Mouse (Mus musculus) MEL (cell line): ENCODE data around the gene AC134908.4. TPM values are rescaled to one million over a fixed set of nuclear protein-coding genes. Genes with fewer than 3 reads are reported as not detected.

Experiments used
- DNase-seq: peaks from one replicate; pipeline ENCODE4 v3.0.0; 2011; ENCODE audit warnings: low read depth, low spot score
- H3K27ac ChIP-seq: 2 replicates; pipeline ENCODE4 v1.5.1; 2012; ENCODE audit warnings: low read depth, mild to moderate bottlenecking, control low read depth, low read length, moderate library complexity; ENCODE audit not compliant: control insufficient read depth
- H3K27me3 ChIP-seq, 2 experiments: fragments of 150-350 bp in 1 of 2; sonication (generic) in 1 of 2; 2 replicates each; pipeline ENCODE4 v1.6.1; 2012; ENCODE audit warnings: low read length in 2 of 2, mild to moderate bottlenecking in 2 of 2, improper control_type of control experiment in 1 of 2, moderate library complexity in 1 of 2; ENCODE audit not compliant: insufficient read depth in 2 of 2, control insufficient read depth in 1 of 2
- H3K36me3 ChIP-seq, 2 experiments: 2 replicates each; pipeline ENCODE4 v1.6.1; 2012 to 2014; ENCODE audit warnings: low read length in 2 of 2, improper control_type of control experiment in 1 of 2, inconsistent platforms in 1 of 2, mild to moderate bottlenecking in 1 of 2; ENCODE audit not compliant: insufficient read depth in 2 of 2, control insufficient read depth in 1 of 2
- H3K4me1 ChIP-seq, 2 experiments: fragments of 150-350 bp in 1 of 2; sonication (generic) in 1 of 2; 2 replicates each; pipeline ENCODE4 v1.6.1; 2012; ENCODE audit warnings: low read length in 2 of 2, improper control_type of control experiment in 1 of 2, mild to moderate bottlenecking in 1 of 2; ENCODE audit not compliant: insufficient read depth in 2 of 2, control insufficient read depth in 1 of 2
- H3K4me3 ChIP-seq, 2 experiments: fragments of 150-350 bp in 1 of 2; sonication (generic) in 1 of 2; 2 replicates each; pipeline ENCODE4 v1.5.1; 2012; ENCODE audit warnings: low read depth in 2 of 2, low read length in 2 of 2, mild to moderate bottlenecking in 2 of 2, moderate library complexity in 2 of 2, control low read depth in 1 of 2, improper control_type of control experiment in 1 of 2; ENCODE audit not compliant: control insufficient read depth in 1 of 2, insufficient read depth in 1 of 2
- H3K79me2 ChIP-seq: 2 replicates; pipeline ENCODE4 v1.6.1; 2012; ENCODE audit warnings: mild to moderate bottlenecking, low read length, moderate library complexity; ENCODE audit not compliant: control insufficient read depth, poor library complexity, insufficient read depth
- H3K9ac ChIP-seq: 2 replicates; pipeline ENCODE4 v1.6.1; 2012; ENCODE audit warnings: low read depth, mild to moderate bottlenecking, control low read depth, low read length, moderate library complexity; ENCODE audit not compliant: control insufficient read depth, poor library complexity, severe bottlenecking
- H3K9me3 ChIP-seq: fragments of 150-350 bp; sonication (generic); replicated peaks from 2 replicates; pipeline ENCODE4 v1.6.1; 2012; ENCODE audit warnings: mild to moderate bottlenecking, low read length, improper control_type of control experiment, moderate library complexity; ENCODE audit not compliant: insufficient read depth
- CHD1 ChIP-seq: IDR thresholded peaks from 2 replicates; pipeline ENCODE4 v1.6.1; 2012; ENCODE audit warnings: low read depth, mild to moderate bottlenecking, inconsistent platforms, low read length, improper control_type of control experiment
- CHD2 ChIP-seq: IDR thresholded peaks from 2 replicates; pipeline ENCODE4 v1.6.1; 2011; ENCODE audit warnings: low read length, improper control_type of control experiment
- CTCF ChIP-seq, 3 experiments: IDR thresholded peaks in 2 of 3; conservative IDR thresholded peaks in 1 of 3; 2 replicates each; pipeline ENCODE4 v1.5.1; 2011 to 2012; ENCODE audit warnings: low read length in 3 of 3, low read depth in 2 of 3, mild to moderate bottlenecking in 2 of 3, improper control_type of control experiment in 1 of 3, inconsistent platforms in 1 of 3, mixed read lengths in 1 of 3, moderate library complexity in 1 of 3; ENCODE audit not compliant: control insufficient read depth in 1 of 3, insufficient read depth in 1 of 3, poor library complexity in 1 of 3, severe bottlenecking in 1 of 3
- ELF1 ChIP-seq: IDR thresholded peaks from 2 replicates; pipeline ENCODE4 v1.6.1; 2014; ENCODE audit warnings: low read depth, mild to moderate bottlenecking, inconsistent platforms, low read length, improper control_type of control experiment, moderate library complexity
- EP300 ChIP-seq, 2 experiments: IDR thresholded peaks; 2 replicates each; pipeline ENCODE4 v1.6.1; 2011; ENCODE audit warnings: improper control_type of control experiment in 2 of 2, low read length in 2 of 2, low read depth in 1 of 2, mild to moderate bottlenecking in 1 of 2
- ETS1 ChIP-seq: IDR thresholded peaks from 2 replicates; pipeline ENCODE4 v1.6.1; 2012; ENCODE audit warnings: low read depth, mild to moderate bottlenecking, inconsistent platforms, low read length, improper control_type of control experiment, moderate library complexity
- GATA1 ChIP-seq: IDR thresholded peaks from 2 replicates; pipeline ENCODE4 v1.6.1; 2011; ENCODE audit warnings: low read depth, low read length, improper control_type of control experiment
- HCFC1 ChIP-seq: IDR thresholded peaks from 2 replicates; pipeline ENCODE4 v1.6.1; 2012; ENCODE audit warnings: low read depth, mild to moderate bottlenecking, inconsistent platforms, low read length, improper control_type of control experiment, moderate library complexity
- JUND ChIP-seq: IDR thresholded peaks from 2 replicates; pipeline ENCODE4 v1.6.1; 2011; ENCODE audit warnings: low read depth, mild to moderate bottlenecking, improper control_type of control experiment, low read length
- MAFK ChIP-seq: IDR thresholded peaks from 2 replicates; pipeline ENCODE4 v1.6.1; 2011; ENCODE audit warnings: low read depth, mild to moderate bottlenecking, low read length, improper control_type of control experiment, borderline replicate concordance
- MAZ ChIP-seq: IDR thresholded peaks from 2 replicates; pipeline ENCODE4 v1.6.1; 2012; ENCODE audit warnings: low read depth, mild to moderate bottlenecking, inconsistent platforms, low read length, improper control_type of control experiment
- MXI1 ChIP-seq: IDR thresholded peaks from 2 replicates; pipeline ENCODE4 v1.6.1; 2011; ENCODE audit warnings: mild to moderate bottlenecking, low read depth, low read length, improper control_type of control experiment
- MYC ChIP-seq: IDR thresholded peaks from 2 replicates; pipeline ENCODE4 v1.6.1; 2011; ENCODE audit warnings: low read depth, mild to moderate bottlenecking, low read length, improper control_type of control experiment, moderate library complexity
- NELFE ChIP-seq: IDR thresholded peaks from 2 replicates; pipeline ENCODE4 v1.6.1; 2011; ENCODE audit warnings: low read depth, low read length, improper control_type of control experiment
- POLR2A ChIP-seq, 2 experiments: IDR thresholded peaks; 2 replicates each; pipeline ENCODE4 v1.6.1; 2011 to 2012; ENCODE audit warnings: low read length in 2 of 2, mild to moderate bottlenecking in 2 of 2, control low read depth in 1 of 2, improper control_type of control experiment in 1 of 2, low read depth in 1 of 2, moderate library complexity in 1 of 2; ENCODE audit not compliant: control insufficient read depth in 1 of 2, insufficient read depth in 1 of 2, poor library complexity in 1 of 2
- POLR2AphosphoS2 ChIP-seq: IDR thresholded peaks from 2 replicates; pipeline ENCODE4 v1.6.1; 2011; ENCODE audit warnings: low read length, improper control_type of control experiment
- RAD21 ChIP-seq: IDR thresholded peaks from 2 replicates; pipeline ENCODE4 v1.6.1; 2011; ENCODE audit warnings: mild to moderate bottlenecking, low read depth, low read length, improper control_type of control experiment
- RCOR1 ChIP-seq: IDR thresholded peaks from 2 replicates; pipeline ENCODE4 v1.6.1; 2012; ENCODE audit warnings: low read depth, mild to moderate bottlenecking, inconsistent platforms, low read length, improper control_type of control experiment
- SIN3A ChIP-seq: IDR thresholded peaks from 2 replicates; pipeline ENCODE4 v1.6.1; 2012; ENCODE audit warnings: low read length, improper control_type of control experiment, inconsistent platforms
- TBP ChIP-seq: IDR thresholded peaks from 2 replicates; pipeline ENCODE4 v1.8.0; 2011; ENCODE audit warnings: low read depth, low read length, improper control_type of control experiment
- TCF12 ChIP-seq: IDR thresholded peaks from 2 replicates; pipeline ENCODE4 v1.6.1; 2014; ENCODE audit warnings: low read depth, mild to moderate bottlenecking, inconsistent platforms, low read length, improper control_type of control experiment, moderate library complexity
- USF1 ChIP-seq: IDR thresholded peaks from 2 replicates; pipeline ENCODE4 v1.6.1; 2014; ENCODE audit warnings: low read depth, mild to moderate bottlenecking, inconsistent platforms, low read length, improper control_type of control experiment, moderate library complexity
- ZC3H11A ChIP-seq: IDR thresholded peaks from 2 replicates; pipeline ENCODE4 v1.6.1; 2012; ENCODE audit warnings: low read depth, mild to moderate bottlenecking, inconsistent platforms, low read length, improper control_type of control experiment
- ZKSCAN1 ChIP-seq: IDR thresholded peaks from 2 replicates; pipeline ENCODE4 v1.6.1; 2012; ENCODE audit warnings: low read depth, mild to moderate bottlenecking, inconsistent platforms, low read length, improper control_type of control experiment, moderate library complexity
- ZMIZ1 ChIP-seq: IDR thresholded peaks from 2 replicates; pipeline ENCODE4 v1.6.1; 2012; ENCODE audit warnings: low read depth, mild to moderate bottlenecking, inconsistent platforms, low read length, improper control_type of control experiment, moderate library complexity
- ZNF384 ChIP-seq: IDR thresholded peaks from 2 replicates; pipeline ENCODE4 v1.6.1; 2012; ENCODE audit warnings: low read depth, mild to moderate bottlenecking, inconsistent platforms, low read length, improper control_type of control experiment
- polyA plus RNA-seq, 2 experiments: library from polyadenylated mRNA; stranded (reverse) in 1 of 2; unstranded in 1 of 2; fragments of >175 nt in 1 of 2; fragments of >200 nt in 1 of 2; gene quantifications; 2 replicates each; pipeline versions ENCODE4 v1.2.1 to v1.2.4; 2012; ENCODE audit warnings: low replicate concordance in 2 of 2, low read depth in 1 of 2; ENCODE audit not compliant: insufficient read length in 2 of 2, insufficient read depth in 1 of 2, missing spikeins in 1 of 2
- total RNA-seq: library from RNA; depleted of rRNA; stranded (reverse); fragments of 300-350 nt; gene quantifications from 2 replicates; pipeline ENCODE4 v1.2.3, GENCODE M21; 2012; rRNA removed

The AC134908.4 gene
- total RNA-seq (0.92 TPM in 1 of 2 replicates, not detected in the other), polyA plus RNA-seq (not detected)

- Histone ChIP-seq H3K4me1 (peaks cover 0 to 29% of the 10 kb centered on the region in 2 experiments; a peak in 2 of 4 replicates), H3K36me3 (peaks cover 0 to 8% of the 10 kb centered on the region in 2 experiments; a peak in 1 of 4 replicates), H3K27ac (no peak within 1 kb of the TSS), H3K4me3 (peak within 1 kb of the TSS; percentile 69 to 95), H3K9ac (peak within 1 kb of the TSS; percentile 73), H3K79me2 (peaks cover 20% of the 10 kb centered on the region), H3K27me3 (no peaks in the 10 kb centered on the region), H3K9me3 (no peaks in the 10 kb centered on the region)
- DNase-seq, result no peak
- TF ChIP-seq CTCF (IDR thresholded peaks at IDR 0.05 in 2 of 3, conservative IDR thresholded peaks at IDR 0.05 in 1 of 3; ENCODE audit: control insufficient read depth in 1 of 3, insufficient read depth in 1 of 3, low read depth in 2 of 3, low read length in 3 of 3, poor library complexity in 1 of 3, severe bottlenecking in 1 of 3) (no peak), ZNF384 (no peak), CHD2 (no peak), TBP (no peak), GATA1 (no peak), POLR2A (IDR thresholded peaks at IDR 0.05; ENCODE audit: control insufficient read depth in 1 of 2, insufficient read depth in 1 of 2, low read depth in 1 of 2, low read length in 2 of 2, poor library complexity in 1 of 2) (no peak), MXI1 (no peak), RAD21 (no peak), RCOR1 (no peak), USF1 (no peak), NELFE (no peak), CHD1 (no peak), ZMIZ1 (no peak), ZKSCAN1 (no peak), SIN3A (no peak), EP300 (IDR thresholded peaks at IDR 0.05; ENCODE audit: low read depth in 1 of 2, low read length in 2 of 2) (no peak), TCF12 (no peak), JUND (no peak), MAFK (no peak)
These were observed at the start of gene AC134908.4 for GRCm38 (mm10) chr17:25795609-25796092. Gene AC134908.4, minus strand, starts transcription at chr17:25795659.

GRCm38 (mm10) chr17:25844396-25844901 lies 49.0 kb upstream of the AC134908.4 start, which contains the start of gene Rhot2:
Gene Rhot2, minus strand, starts transcription at chr17:25844851.
- Histone ChIP-seq H3K4me1 (peaks cover 3 to 15% of the 10 kb centered on the region in 2 experiments; a peak in 3 of 4 replicates), H3K27me3 (no peaks in the 10 kb centered on the region), H3K4me3 (peak within 1 kb of the TSS; percentile 75 to 86), H3K9me3 (no peaks in the 10 kb centered on the region), H3K79me2 (peaks cover 11% of the 10 kb centered on the region)
- DNase-seq, result peak; percentile 96
- TF ChIP-seq USF1, result no peak
- 0 out of 2 replicates have a peak, but pooled peaks have one; percentile 30 for TF ChIP-seq ETS1
- 0 out of 4 replicates have a peak, but pooled peaks of 1 of the 2 experiments have one; percentile 20 for TF ChIP-seq EP300 (IDR thresholded peaks at IDR 0.05; ENCODE audit: low read depth in 1 of 2, low read length in 2 of 2)
- peak; percentile 78 for TF ChIP-seq NELFE
- TF ChIP-seq CTCF (IDR thresholded peaks at IDR 0.05 in 2 of 3, conservative IDR thresholded peaks at IDR 0.05 in 1 of 3; ENCODE audit: control insufficient read depth in 1 of 3, insufficient read depth in 1 of 3, low read depth in 2 of 3, low read length in 3 of 3, poor library complexity in 1 of 3, severe bottlenecking in 1 of 3), result peak in 1 of 3 experiments; percentile 29; a peak in 2 of 6 replicates
- peak; percentile 90 to 93 for TF ChIP-seq POLR2A (IDR thresholded peaks at IDR 0.05; ENCODE audit: control insufficient read depth in 1 of 2, insufficient read depth in 1 of 2, low read depth in 1 of 2, low read length in 2 of 2, poor library complexity in 1 of 2)
- peak; percentile 94 for TF ChIP-seq POLR2AphosphoS2
- no peak for TF ChIP-seq MYC
- TF ChIP-seq ELF1, result peak; percentile 78
- peak; percentile 86 for TF ChIP-seq MAZ
- 0 out of 2 replicates have a peak, but pooled peaks have one; percentile 10 for TF ChIP-seq RCOR1
- TF ChIP-seq SIN3A, result peak; percentile 52
- TF ChIP-seq ZMIZ1, result peak; percentile 82
- TF ChIP-seq TBP, result peak; percentile 77
- peak; percentile 84 for TF ChIP-seq HCFC1
- no peak for TF ChIP-seq ZC3H11A
- peak; percentile 54; the same call in 1 of the 2 replicates for TF ChIP-seq MXI1
- TF ChIP-seq TCF12, result peak; percentile 62
- TF ChIP-seq ZNF384, result no peak
- TF ChIP-seq, all 39 proteins: peak for 15
- peaks cover 0 to 3% of the 10 kb centered on the region in 2 experiments; a peak in 2 of 4 replicates for H3K36me3 ChIP-seq
- peak within 1 kb of the TSS; percentile 89 for H3K9ac ChIP-seq
- peak within 1 kb of the TSS; percentile 79 for H3K27ac ChIP-seq
